Mouse (Mus musculus): ENCODE data around the gene Aplp2.

DNA sequence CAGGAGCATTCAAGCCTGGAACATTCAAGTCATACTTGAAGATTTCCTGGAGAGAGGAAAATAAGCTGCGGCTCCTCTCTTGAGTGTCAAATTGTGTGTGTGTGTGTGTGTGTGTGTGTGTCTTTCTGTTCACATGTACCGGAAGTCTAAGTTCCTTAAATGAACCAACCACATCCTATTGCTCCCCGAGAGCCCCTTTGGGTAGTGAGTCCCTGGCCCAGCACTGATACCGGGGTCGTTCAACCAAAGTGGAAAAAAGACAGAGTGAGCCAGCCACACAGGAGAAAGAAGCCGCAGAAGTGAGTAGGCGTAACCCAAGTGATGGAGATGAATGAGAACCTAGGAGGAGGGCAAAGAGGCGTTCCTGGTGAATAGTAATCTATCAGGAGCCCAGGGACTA lies 81.7 kb downstream of the Aplp2 start:
- no peak for TF ChIP-seq CTCF (IDR thresholded peaks at IDR 0.05; ENCODE audit: low read depth)
- TF ChIP-seq EP300 (IDR thresholded peaks at IDR 0.05; ENCODE audit: low read depth): no peak
